Mouse (Mus musculus) layer of hippocampus, adult 11-12 months (tissue): ENCODE data around the gene Spen.
A peak's percentile ranks its signal among the peaks of the same experiment; 100 is the strongest.
"Not testable (repeated sequence)": the region's sequence is repeated elsewhere in the genome, so short reads cannot be mapped to it uniquely, and the experiment has no call there.

Experiments used
- DNase-seq: peaks from one replicate; pipeline ENCODE4 v3.0.0; 2022; ENCODE audit warnings: low spot score

Spen gene

GRCm38 (mm10) chr4:141538408-141539212 lies at the start of gene Spen:
TSS of gene Spen (minus strand) at chr4:141538597.
- DNase-seq = peak; percentile 92

DNA sequence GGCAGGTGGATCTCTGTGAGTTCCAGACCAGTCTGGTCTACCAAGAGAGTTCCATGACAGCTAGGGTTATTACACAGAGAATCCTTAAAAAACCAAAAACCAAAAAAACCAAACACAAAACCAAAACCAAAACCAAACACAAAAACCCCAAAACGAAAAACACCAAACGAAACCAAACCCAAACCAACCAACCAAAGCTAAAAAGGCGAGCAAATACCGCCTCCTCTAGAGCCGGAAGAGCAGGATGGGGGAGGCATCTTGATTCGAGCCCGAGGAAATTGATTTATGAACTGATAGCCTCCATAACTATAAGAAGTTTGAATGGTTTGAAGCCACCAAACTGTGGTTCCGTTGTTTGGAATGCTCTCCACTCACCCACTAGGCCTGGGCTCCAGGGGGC lies 45.5 kb upstream of the Spen start:
- no peak for DNase-seq

GRCm38 (mm10) chr4:141581051-141581450 lies 42.7 kb upstream of the Spen start:
- no peak for DNase-seq

GRCm38 (mm10) chr4:141578833-141579232 lies 40.4 kb upstream of the Spen start:
- DNase-seq = no peak

- DNase-seq = no peak
Observed at GRCm38 (mm10) chr4:141576877-141577276, 38.5 kb upstream of the Spen start.

GRCm38 (mm10) chr4:141576404-141576803 lies 38.0 kb upstream of the Spen start:
- DNase-seq = no peak

GRCm38 (mm10) chr4:141574789-141575702 lies 36.6 kb upstream of the Spen start:
- peak; percentile 75 for DNase-seq

DNA sequence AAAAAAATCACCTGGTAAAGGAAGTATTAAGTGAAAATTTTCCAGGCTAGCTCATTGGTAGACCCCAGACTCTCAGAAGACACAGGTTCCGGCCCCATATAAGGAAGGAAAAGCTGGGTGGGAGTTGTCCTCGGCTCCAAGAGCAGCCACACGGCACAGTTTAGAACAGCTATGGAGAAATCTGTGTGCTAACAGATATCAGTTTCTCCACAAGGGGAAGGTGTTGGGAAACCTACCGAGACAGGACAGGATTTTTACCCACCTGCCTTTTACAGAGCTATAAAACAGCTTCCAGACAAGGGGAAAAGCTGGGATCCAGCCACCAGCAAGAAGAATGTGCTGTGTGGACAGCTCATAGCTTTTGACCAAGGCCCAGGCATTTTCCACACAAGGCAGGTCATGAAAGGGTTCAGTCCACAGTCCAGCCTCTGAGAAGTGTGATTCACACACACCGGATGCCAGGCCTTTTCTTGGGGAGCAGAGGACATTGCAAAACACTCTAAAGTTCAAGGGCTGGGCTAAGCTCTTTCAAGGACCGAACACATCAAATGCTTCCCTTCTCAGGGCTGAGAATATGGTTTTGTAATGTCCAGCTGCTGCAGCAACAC lies 35.1 kb upstream of the Spen start:
- no peak for DNase-seq

DNA sequence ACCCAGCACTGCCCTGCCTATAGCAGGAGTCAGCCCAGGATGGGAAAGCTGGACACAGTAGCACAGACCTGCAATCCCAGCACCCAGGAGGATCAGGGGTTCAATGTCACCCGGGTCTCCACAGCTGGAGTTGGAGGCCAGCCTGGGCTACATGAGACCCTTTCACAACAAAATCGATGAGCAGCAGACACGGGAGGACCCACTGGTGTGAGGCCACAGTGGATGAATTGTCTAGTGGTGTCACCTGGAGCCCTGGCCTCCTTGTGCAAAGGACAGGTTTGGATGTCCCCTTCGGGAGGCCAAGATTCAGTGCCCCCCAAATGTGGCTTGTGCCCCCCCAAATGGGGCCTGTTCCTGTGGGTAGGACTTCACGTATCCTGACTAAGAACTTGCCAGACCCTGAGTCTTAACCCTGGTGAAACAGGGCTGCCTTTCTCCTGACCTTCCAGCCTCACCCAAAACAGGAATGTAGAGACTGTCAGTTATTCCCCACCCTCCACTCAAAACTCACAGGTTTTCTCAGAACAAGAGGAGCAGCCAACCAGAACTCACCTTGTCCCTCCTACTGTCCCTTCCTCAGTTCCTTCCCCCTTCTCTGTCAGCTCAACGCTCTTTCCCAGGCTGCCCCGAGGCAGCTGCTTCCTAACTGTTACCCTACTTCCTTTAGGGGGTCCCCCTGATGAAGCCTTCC lies 34.4 kb upstream of the Spen start:
- no peak for DNase-seq

GRCm38 (mm10) chr4:141571934-141572333 lies 33.5 kb upstream of the Spen start:
- DNase-seq = no peak

GRCm38 (mm10) chr4:141571337-141571739 lies 32.9 kb upstream of the Spen start:
- no peak for DNase-seq

GRCm38 (mm10) chr4:141570821-141571220 lies 32.4 kb upstream of the Spen start:
- no peak for DNase-seq

- DNase-seq = no peak
Observed at GRCm38 (mm10) chr4:141570004-141570403, 31.6 kb upstream of the Spen start.

DNA sequence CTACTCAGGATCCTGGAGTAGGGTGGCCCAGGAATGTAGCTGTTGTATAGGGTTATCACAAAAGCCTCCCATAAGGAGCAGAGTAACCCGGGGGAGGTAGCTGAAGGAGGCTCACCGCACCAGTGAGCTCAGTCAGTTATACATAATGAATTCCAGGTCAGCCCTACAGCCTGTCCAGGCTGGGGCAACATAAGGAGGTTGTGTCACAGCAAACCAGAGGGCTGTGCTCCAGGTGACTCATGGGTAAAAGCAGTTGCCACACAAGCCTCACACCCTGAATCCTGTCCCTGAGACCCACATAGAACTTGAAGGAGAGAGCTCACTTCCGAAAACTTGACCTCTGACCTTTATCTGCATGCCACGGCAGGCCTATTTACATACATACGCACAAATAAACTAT lies 30.6 kb upstream of the Spen start:
- no peak for DNase-seq

- DNase-seq = not testable (repeated sequence)
Observed at GRCm38 (mm10) chr4:141567174-141567573, 28.8 kb upstream of the Spen start.

DNA sequence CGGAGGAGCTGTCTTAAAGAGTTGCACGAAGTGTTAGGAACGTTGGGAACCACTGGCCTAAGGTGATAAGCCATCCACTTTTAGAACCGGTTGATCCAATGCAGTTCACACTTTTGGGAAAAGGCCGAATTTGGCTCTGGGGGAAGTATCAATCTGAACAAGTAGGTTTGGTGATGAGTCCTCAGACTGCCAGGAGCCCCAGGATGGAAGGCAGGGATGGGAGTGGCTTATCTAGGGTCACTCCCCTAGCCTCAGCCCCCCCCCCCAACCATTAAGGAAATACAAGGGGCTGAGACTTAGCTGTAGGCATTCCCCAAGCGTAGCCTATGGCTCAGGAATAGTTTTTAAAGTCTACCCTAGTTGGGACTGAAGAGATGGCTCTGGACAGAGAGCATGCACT lies 27.8 kb upstream of the Spen start:
- DNase-seq = no peak

- no peak for DNase-seq
Observed at GRCm38 (mm10) chr4:141565325-141565724, 26.9 kb upstream of the Spen start.

GRCm38 (mm10) chr4:141564660-141565059 lies 26.3 kb upstream of the Spen start:
- DNase-seq = no peak

DNA sequence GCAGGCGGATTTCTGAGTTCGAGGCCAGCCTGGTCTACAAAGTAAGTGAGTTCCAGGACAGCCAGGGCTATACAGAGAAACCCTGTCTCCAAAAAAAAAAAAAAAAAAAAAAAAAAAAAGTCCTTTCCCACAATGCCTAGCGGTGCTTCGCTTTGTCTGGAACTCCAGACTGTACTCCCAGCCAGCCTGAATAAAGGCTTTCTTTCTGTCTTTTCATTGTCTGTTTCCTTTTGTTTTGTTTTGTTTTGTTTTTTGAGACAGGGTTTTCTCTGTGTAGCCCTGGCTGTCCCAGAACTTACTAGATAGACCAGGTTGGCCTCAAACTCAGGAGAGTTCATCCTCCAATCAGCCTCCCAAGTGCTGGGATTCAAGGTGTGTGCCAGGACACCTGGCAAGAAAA lies 25.8 kb upstream of the Spen start:
- no peak for DNase-seq

DNA sequence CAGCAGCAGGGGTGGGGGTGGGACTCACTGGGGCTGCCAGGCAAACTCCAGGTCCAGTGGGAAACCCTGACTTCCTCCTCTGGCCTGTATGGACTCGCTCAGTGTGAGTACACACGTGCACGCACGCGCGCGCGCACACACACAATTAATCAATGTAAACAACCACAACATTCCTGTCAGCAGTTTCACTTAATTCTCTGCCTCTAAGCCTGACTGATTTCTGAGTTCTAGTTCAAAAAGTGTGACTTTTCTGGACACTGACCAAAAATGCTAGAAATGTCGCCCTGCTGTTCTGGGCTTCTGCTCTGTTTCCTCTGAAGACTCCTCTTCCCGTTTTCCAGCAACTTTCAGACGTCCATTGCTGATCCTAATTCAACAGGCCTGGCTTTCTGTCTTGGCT lies 23.9 kb upstream of the Spen start:
- DNase-seq = no peak

- not testable (repeated sequence) for DNase-seq
Observed at GRCm38 (mm10) chr4:141561331-141561919, 23.0 kb upstream of the Spen start.

GRCm38 (mm10) chr4:141559898-141560263 lies 21.5 kb upstream of the Spen start:
- peak; percentile 72 for DNase-seq
